Mouse (Mus musculus) spleen, adult 18-20 months (tissue): Measurements from ENCODE around the gene March8.
A peak's percentile ranks its signal among the peaks of the same experiment; 100 is the strongest.

Experiments used
- DNase-seq, 2 experiments: peaks; one replicate each; pipeline ENCODE4 v3.0.0; 2022; ENCODE audit warnings: mixed read lengths in 2 of 2

March8 gene

GRCm38 (mm10) chr6:116412546-116413325 lies 74.9 kb downstream of the March8 start:
- DNase-seq: no peak

- DNase-seq: no peak
Observed at GRCm38 (mm10) chr6:116415126-116415676, 77.4 kb downstream of the March8 start.

- no peak for DNase-seq
Observed at GRCm38 (mm10) chr6:116416000-116416552, 78.3 kb downstream of the March8 start.

DNA sequence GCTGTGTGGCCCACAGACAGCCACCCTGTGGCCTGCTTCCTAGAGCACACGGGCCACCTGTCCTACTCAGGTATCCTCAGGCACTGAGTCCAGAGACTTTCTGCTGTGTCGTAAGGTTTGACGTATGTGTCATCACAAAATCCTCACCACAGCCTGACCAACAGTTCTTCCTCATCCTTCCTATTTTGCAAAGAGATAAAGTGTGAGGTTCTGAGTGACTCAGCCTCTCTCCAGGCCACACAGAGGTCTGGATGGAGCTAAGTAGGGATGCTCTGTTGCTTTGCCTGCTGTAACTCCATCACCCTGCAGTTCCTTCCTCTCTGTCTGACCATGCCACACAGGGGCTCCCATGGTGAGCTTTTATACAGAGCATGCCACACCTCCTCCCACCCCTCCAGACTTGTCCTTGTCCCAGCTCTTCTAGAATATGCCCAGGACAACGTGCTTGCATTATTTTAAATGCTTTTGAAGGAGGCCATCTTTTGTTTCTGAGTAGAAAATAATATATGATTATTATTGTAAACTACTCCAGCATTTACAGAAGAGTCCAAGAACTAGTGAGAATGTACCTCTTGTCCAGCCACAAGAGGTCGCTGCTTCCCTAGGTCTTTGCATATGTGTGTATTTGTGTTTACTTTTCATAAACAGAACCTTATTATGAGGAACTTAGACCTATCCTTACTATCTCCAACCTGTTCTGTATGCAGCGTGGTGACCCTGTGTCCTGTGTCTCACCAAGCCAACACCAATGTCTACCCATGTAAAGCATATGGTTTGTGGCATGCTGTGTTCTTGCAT lies 79.9 kb downstream of the March8 start:
- DNase-seq: no peak

DNA sequence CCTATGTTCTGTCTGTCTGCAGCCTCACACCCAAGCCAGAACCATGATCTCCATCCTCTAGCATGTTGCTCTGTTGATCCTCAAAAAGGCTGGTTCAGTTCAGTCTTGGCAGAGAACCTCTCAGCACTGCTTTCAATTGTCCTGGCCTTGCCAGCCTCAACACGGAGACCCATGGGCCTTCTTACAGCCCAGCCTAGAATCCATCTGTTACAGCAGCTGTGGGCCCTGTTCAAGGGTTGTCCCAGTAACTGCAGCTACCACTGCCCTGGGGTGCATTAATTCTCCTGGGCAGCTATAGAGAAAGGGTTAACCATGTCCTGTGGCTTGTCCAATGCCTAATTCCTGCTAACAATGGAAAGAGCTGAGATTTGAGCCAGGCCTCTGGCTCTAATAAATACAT lies 80.7 kb downstream of the March8 start:
- DNase-seq: no peak

- DNase-seq: no peak
Observed at GRCm38 (mm10) chr6:116419699-116420098, 81.9 kb downstream of the March8 start.

DNA sequence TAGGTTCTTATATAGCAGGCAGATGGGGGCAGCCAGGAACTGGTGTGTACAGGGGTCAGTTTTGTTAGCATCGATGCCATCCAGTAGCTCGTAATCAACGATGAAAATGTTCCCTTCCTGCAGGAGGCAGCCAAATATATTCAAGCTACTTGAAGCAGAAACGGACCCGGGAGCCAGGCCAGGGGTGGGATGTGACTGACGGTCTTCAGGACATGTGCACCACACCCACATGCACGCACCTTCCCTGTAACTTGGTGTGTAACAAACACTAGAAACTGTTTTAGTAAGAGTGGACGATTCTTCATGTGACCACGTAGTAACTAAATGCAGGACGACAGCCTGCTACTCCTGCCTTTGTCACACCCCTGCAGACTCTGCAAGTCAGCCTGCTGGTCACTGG lies 82.4 kb downstream of the March8 start:
- no peak for DNase-seq

GRCm38 (mm10) chr6:116422991-116423390 lies 85.2 kb downstream of the March8 start:
- no peak for DNase-seq

DNA sequence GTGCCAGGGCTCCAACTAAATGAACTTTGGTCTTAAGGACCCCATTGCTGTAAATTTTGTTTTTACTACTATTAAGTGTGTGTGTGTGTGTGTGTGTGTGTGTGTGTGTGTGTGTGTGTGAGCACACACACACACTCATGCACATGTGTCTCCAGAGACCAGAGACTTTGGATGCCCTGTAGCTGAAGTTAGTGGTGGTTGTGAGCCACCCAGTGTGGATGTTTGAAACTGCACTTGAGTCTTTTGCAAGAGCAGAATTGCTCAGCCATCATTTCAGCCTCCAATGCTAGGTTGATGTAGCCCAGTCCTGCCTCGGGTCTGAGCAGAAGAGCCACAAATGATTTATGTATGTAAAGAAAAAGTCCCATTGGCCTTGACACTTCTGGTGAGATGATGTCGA lies 85.8 kb downstream of the March8 start:
- DNase-seq: no peak

DNA sequence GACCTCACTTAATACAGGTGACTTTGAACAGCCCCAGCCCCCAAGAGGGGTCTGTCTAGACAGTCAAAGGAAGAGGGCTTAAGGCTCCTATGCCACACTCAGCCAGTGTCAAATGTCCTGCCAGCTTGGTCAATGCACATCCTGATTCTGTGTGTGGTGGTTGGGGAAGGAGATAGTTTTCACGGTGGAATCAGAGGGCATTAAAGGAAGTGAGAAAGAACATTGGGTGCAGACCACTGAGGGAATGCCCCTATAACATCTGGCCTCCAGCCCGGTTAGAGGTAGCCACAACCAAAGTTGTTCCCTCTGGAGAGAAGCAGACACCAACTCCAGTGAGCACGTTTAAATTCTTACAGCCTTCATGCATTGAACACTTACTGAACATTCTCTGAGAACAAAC lies 89.7 kb downstream of the March8 start:
- DNase-seq: no peak

DNA sequence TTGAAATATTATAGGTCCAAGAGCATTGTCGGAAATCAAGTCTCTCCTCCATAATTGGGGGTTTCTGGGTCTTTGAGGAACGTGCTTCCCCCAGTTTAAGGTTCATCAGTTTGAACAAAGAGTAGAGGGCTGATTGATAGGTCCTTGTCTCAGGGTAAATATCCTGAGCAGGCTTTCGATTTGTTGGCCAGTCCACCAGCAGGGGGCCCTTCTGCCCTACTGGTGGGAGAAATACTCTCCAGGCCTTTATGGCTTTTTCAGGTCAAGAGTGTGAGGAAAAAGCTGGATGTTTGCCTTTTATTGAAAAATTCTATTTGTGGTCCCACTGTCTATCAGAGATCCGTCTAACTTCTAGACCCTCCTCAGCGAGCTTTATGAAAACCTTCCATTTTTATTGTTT lies 90.5 kb downstream of the March8 start:
- no peak for DNase-seq

DNA sequence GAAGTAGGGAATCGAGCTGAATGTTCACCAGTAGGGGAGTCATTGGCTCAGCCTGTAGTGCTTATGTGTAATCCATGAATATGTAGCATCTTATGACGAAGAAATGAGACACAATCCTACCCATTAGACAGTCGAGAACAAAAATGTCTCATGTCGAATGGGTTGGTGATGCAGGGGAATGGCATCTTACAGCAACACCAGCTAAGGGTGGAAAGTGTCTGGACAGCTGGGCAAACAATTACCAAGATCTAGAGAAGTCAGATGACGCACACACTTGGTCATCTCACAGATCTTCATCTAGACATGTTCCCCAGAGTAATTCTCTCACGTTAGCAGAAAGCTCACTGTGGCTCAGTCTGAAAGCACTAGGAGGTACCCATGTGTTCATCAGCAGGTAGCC lies 101.0 kb downstream of the March8 start:
- DNase-seq: no peak

DNA sequence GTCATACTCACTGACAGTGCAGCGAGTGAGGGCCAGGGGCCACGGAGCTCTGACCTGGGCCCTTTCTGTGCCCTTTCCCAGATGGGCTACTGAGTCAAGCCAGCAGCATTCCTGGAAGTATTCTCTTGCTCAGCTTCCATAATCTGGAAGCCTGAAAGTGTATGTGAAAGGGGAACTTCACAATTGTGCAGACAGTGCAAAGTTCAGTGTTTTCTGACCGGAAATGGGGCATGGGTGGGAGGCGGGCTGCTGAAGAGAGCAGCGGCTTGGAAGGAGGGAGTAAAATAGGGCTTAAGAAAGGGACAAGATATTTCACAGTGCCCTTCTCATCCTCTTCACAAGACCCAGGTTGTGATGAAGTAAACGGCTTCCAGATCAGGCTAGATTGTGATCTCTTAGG lies 101.7 kb downstream of the March8 start:
- no peak for DNase-seq

GRCm38 (mm10) chr6:116440447-116440846 lies 102.6 kb downstream of the March8 start:
- no peak for DNase-seq

- no peak for DNase-seq
Observed at GRCm38 (mm10) chr6:116440849-116441248, 103.0 kb downstream of the March8 start.

- DNase-seq: peak in 1 of 2 experiments; percentile 7
Observed at GRCm38 (mm10) chr6:116455781-116456180, 118.0 kb downstream of the March8 start.

- DNase-seq: no peak
Observed at GRCm38 (mm10) chr6:116456482-116456881, 118.7 kb downstream of the March8 start.

DNA sequence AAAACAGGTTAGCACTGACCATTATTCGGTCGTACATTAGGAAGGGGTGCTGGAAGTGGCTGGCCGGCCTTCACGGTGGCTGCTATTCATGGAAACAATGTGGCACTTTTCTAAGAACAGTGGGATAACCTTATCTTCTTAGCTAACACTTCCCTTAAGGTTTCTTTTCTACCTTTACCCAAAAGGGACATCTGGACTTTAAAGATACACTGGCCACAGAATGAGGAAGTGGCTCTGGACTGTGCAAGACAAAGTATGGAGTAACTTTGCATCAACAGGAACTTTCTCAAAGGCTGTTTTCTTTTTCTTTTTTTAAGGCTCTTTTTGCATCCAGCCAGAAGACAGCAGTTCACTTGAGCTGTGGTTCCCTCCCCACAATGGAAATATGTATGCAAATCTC lies 120.9 kb downstream of the March8 start:
- no peak for DNase-seq
